Mouse (Mus musculus) small intestine, adult 2 months (tissue): ENCODE results near the gene Sla2.

Experiments
- CTCF ChIP-seq: fragments of 200-500 bp; IDR thresholded peaks from 2 replicates; pipeline ENCODE4 v1.5.1; 2012; ENCODE audit warnings: low read depth, mild to moderate bottlenecking, control low read depth, inconsistent platforms, low read length, moderate library complexity, mixed read lengths; ENCODE audit not compliant: insufficient replicate concordance, insufficient read length; ENCODE audit errors: extremely low read depth
- POLR2A ChIP-seq: fragments of 200-500 bp; IDR thresholded peaks from 2 replicates; pipeline ENCODE4 v1.6.1; 2012; ENCODE audit warnings: low read depth, mild to moderate bottlenecking, control low read depth, inconsistent platforms, low read length, moderate library complexity

GRCm38 (mm10) chr2:156897034-156897433 lies 10.0 kb upstream of the Sla2 start:
- TF ChIP-seq CTCF (no peak), POLR2A (no peak)
